Mouse (Mus musculus): Measurements from ENCODE around the gene Kcnip1.

Kcnip1 gene

GRCm38 (mm10) chr11:33992938-33993337 is at the start of gene Kcnip1:
TSS of gene Kcnip1 (minus strand) at chr11:33993152.
- DNase-seq (ENCODE audit: low spot score), result no peak

DNA sequence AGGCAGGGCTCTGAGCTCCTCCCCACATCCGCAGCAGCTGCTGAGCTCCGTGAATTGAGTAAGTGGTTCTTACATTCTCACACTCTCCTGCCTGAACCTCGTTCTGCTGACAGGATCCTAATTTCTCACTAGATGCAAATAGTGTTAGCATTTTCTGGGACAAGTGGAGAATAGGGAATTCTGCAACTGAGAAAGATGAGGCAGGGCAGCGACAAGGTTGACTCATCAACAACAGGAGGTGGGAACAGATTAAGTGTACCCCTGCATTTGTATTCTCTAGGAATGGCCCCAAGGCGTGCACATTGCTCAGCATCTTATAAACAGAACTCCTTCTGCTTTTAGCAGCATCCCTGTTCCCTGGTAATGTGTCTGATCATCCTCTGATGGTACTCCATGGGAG is 47.1 kb upstream of the Kcnip1 start:
- DNase-seq (ENCODE audit: low spot score), result no peak

DNA sequence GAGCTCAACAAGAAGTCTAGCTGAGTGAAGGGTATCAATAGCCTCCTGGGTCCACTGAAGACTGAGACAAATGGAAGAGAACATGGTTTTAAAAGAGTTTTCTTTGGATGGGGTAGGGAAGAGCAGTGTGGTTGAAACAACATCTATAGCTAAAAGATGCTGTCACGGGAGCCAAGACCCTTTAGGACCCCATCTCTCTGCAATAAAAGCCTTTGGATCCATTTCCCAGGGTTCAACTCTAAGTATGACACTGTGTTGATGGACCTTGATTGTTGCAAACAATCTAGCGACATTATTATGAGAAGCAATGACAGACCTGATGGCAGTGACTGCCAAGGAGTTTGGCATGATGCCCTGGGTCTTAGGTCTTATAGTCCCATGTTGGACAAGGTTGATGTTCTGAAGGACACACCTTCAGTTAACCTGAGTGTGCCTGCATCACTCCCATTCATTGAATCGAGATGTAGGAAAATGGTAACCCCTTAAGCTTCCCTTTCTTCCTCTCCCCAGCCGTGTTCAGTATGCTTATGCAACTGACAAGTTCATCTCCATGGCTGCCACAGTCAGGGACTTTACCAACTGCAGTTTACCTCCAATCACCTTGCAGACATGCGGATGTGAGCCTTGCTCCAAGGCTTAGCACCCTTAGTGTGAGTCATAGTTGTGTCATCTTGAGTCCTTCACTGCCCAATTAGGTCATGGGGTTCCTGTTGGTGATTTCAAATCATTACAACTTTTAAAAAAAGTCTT is 43.1 kb upstream of the Kcnip1 start:
- no peak for DNase-seq (ENCODE audit: low spot score)

GRCm38 (mm10) chr11:34034794-34035193 is 41.8 kb upstream of the Kcnip1 start:
- no peak for DNase-seq (ENCODE audit: low spot score)

DNA sequence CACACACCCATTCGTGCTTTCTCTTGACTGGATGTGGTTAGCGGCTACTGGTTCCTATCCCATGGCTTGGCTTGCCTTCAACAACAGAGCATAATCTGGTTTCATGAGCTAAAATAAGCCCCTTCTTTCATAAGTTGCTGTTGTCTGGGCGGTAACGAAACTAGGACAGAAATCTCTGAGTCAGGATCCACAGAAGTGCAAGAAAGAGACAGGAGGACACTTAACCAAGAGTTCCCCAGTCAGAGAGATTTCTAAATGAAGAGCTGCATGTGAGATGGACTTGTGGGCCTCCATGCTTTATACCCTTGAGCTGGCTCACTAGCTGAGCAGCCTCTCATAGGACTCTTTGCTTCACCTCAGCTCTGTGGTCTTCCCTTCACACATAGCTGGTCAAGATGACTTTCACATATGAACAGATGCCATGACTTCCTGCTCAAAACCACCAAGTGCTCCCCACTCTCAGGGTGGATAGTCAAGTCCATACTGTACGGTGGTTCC is 41.1 kb upstream of the Kcnip1 start:
- no peak for DNase-seq (ENCODE audit: low spot score)

DNA sequence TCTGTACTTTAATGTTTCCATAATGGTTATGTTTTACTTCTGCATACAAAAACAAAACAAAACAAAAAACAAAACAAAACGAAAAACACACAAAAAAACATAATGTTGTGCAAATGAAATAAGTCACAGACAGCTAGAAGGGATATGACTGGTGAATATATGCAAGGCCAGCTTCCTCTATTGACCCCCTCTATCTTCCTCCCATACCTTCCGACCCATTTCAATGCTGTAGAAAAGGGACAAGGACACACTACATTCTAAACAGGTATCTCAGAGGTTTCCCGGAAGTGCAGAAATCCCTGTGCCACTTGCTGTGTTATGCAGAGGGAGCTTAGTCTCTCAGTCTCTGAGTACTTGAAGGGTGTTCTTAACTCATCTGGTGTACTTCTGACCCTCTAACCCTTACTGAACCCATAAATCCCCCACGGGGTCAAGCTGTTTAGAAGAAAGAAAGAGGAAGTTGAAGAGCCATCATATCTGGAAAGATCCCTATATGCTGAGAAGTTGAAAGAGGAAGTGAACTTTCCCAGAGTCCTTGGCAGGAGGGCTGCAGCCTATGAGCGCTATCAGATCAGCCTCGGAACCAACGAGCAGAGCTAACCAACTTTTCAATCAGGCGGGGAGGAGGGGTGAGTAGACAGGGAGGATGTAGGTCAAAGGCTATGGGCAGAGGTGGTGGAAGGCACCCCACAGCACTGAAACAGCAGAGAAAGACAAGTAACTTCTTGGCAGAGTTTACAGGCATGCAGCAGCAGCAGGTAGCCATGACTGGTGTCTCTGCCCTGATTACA is 38.3 kb upstream of the Kcnip1 start:
- no peak for DNase-seq (ENCODE audit: low spot score)

DNA sequence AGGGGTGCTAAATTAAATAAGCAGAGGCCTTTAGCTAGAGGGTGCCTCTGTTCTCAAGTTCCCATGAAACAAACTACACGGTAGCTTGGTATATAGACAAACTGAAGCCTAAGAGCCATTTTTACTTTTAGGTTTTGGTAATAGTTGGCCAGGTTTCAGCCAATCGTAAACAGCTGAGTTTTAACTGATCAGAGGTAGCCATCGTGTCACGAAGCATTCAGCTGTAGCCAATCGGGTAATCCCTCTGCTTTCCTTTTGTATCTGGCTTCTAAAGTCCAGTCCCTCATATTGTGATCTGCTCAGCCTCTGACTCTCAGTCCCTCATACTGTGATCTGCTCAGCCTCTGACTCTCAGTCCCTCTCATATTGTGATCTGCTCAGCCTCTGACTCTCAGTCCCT is 36.7 kb upstream of the Kcnip1 start:
- DNase-seq (ENCODE audit: low spot score), result no peak

- no peak for DNase-seq (ENCODE audit: low spot score)
These were observed 32.1 kb upstream of the Kcnip1 start for GRCm38 (mm10) chr11:34025091-34025490.

DNA sequence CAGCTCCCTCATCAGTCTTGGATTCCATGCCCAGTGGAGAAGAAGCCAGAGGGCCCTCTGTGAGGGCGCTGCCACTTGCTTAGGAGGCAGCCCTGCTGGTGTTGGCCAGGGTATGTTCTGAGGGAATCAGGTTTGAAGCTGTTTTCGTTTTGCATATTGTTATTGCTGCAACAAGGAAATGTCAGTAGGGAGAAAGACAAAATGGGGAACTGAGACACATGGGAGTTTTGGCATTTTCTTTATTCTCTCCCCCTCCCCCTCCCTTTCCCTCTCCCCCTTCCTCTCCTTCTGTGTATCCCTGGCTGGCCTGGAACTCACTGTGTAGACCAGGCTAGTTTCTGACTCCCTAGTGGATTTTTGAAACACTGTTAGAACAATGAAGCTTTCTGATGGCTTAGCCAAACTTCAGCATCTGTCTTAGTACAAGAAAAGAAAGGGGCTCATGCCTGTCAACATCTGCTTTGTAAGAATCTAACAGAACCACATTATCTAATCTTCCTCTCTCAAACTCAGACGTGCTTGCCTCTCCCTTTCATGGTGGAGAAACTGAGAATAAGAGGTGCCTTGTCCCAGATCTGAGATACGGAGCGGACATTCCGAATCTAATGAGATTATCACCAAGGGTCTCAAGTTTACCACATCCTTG is 19.2 kb upstream of the Kcnip1 start:
- no peak for DNase-seq (ENCODE audit: low spot score)

DNA sequence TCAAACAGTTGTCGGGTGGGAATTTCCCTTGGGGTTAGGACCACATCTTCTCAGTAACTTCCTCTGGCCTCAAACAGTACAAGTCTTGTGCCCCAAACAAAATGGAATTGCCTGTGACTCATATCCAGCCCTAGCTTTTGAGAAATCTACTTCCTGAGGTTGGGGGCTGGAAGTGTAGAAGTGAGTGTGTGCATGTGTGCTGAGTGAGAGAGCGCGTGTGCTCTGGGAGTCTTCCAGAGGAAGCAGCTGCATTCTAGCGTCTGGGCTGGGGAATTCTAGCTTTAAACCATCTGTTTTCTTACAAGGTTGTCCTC is 17.9 kb upstream of the Kcnip1 start:
- DNase-seq (ENCODE audit: low spot score), result peak; percentile 27

GRCm38 (mm10) chr11:34010133-34010858 is 17.3 kb upstream of the Kcnip1 start:
- DNase-seq (ENCODE audit: low spot score), result no peak

- DNase-seq (ENCODE audit: low spot score), result no peak
These were observed 16.6 kb upstream of the Kcnip1 start for GRCm38 (mm10) chr11:34009316-34010087.

GRCm38 (mm10) chr11:34008702-34009101 is 15.8 kb upstream of the Kcnip1 start:
- peak; percentile 63 for DNase-seq (ENCODE audit: low spot score)

DNA sequence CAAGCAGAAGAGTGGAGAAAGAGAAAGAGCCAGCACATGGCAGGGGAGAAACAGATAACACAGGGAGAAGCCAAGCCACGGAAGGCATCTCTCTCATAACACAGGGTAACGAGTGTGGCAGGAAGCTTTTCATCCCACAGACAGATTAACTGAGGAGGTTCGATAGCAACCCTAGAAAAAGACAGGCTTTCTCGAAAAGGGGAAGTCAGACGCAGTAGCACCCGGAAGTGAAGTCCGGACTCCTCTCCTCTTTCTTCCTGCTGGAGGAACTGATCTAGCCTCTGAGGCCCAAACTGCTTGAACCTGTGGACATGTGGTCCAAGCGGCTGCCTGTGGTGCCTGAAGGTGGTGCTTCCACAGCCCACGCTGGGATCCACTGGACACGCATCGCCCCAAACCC is 15.3 kb upstream of the Kcnip1 start:
- no peak for DNase-seq (ENCODE audit: low spot score)

GRCm38 (mm10) chr11:34007616-34008015 is 14.7 kb upstream of the Kcnip1 start:
- DNase-seq (ENCODE audit: low spot score), result no peak

DNA sequence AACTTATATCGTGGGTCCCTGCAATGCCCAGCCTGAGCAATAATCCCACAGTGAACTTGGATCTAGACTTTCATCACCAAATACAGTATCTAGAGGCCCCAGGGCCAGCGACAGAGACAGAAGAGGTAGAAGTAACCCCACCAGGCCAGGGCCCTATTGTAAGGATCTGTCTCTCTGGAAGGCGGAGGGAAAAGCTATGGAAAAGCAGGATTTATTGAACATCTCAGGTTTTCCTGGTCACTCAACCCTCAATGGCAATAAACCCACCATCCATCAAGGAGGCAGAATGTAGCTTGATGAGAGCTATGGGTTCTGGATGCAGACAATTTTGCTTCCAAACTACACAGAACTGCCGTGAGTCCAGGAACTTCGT is 9.6 kb upstream of the Kcnip1 start:
- no peak for DNase-seq (ENCODE audit: low spot score)

DNA sequence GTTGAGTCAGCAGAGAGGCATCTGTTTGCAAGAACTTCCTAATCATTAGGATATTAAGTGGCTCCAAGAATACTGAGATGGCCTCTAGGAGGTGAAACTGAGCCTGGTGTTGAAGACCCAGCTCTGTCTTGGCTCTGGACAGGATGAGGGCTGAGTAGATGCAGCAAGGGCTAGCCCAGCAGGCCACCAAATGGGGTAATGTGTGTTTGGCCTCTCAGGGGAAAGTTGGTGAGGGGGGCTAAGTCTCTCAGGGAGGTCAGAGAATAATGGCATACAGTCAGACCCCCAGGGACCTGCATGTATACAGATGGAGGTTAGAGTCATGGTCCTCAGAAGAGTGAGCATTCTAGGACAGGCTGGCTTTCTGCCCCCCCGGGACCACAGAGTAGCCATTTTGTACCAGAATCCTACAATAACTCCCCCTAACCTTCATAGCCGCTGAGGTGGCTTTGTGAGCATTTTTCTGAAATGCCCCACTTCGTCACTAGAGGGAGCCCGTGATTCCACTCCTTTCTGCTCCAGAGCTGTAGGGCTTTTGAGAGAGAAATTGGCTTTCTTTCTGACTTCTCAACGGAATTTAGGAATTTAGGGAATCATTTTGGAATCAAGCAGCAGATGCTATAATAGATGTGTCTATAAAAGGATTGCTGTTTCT is 9.1 kb upstream of the Kcnip1 start:
- DNase-seq (ENCODE audit: low spot score), result peak; percentile 71

DNA sequence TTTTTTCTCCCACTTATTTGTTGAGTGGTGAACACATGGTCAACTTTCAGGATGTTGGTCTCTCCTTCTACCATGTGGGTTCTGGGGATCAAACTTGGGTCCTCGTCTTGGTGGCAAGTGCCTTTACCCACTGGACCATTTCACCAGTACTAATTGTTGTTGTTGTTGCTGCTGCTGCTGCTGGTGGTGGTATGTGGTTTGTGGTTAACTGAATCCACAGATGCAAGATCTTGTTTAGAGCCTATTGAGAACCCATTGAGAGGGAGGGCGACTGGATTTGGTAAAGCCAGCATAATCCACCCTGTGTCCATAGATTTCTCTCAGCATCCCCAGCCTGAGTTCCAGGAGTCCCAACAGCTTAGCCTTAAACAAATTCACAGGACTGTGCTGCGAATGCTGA is 7.5 kb upstream of the Kcnip1 start:
- no peak for DNase-seq (ENCODE audit: low spot score)

DNA sequence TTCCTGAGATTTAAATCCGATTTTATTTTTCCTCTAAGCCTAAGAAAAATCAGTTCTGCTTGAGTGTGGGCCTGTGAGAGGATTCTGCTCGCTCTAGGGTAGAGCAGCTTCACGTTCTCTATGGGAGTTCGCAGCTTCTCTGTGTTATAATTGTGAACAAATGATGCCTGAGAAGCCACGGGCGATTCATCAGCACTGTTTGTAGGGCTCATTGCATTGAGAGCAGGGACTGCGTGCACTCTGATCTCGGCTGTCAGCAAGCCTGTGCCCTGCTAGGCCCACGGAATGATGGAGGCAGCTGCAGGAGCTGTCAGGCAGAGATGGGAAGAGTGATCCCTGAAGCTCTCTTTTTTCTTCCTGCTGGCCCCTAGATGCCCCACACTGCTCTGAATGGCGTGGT is 5.3 kb upstream of the Kcnip1 start:
- DNase-seq (ENCODE audit: low spot score), result no peak

DNA sequence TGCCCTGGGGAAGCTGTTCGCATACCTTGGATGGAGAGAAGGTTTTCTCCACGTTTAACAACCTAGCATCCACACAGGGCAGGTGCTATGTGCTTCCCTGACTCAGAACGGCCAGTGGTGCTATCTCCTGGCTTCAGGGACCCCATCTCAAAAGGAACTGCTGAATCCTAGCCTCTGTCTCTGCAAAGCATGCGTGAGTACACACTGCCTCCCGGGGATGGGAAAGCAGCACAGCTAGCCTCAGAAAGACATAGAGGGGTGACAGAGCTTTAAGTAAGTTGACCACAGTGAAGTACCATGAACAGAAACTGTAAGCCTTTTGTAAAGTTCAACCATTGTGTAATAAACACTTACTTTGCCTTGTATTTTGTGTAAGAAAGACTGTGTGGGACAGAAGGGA is 544 bp upstream of the Kcnip1 start:
- DNase-seq (ENCODE audit: low spot score), result no peak

- no peak for DNase-seq (ENCODE audit: low spot score)
These were observed 3.0 kb downstream of the Kcnip1 start for GRCm38 (mm10) chr11:33990002-33990401.

All from layer of hippocampus, adult 11-12 months (tissue).